Mouse (Mus musculus): ENCODE results near the gene 4933430I17Rik. TPM values are rescaled to one million over a fixed set of nuclear protein-coding genes. Genes with fewer than 3 reads are reported as not detected.

Gene 4933430I17Rik
- polyA plus RNA-seq (2017; shearing (Covaris generic)) = 0.26 TPM

GRCm38 (mm10) chr4:62524651-62525488 is at the start of gene 4933430I17Rik, which contains the start of gene Pole3:
Gene 4933430I17Rik, plus strand, starts transcription at chr4:62525369.
Gene Pole3, minus strand, starts transcription at chr4:62525068.

GRCm38 (mm10) chr4:62479937-62480708 is 45.0 kb upstream of the 4933430I17Rik start, which contains the start of gene Bspry:
Gene Bspry, plus strand, starts transcription at chr4:62480053.

GRCm38 (mm10) chr4:62503374-62503970 is 21.7 kb upstream of the 4933430I17Rik start, which contains the start of gene Hdhd3:
Gene Hdhd3, minus strand, starts transcription at chr4:62503467.

GRCm38 (mm10) chr4:62519849-62520233 is 5.3 kb upstream of the 4933430I17Rik start, which contains the start of gene Alad:
Gene Alad, minus strand, starts transcription at chr4:62519918.

GRCm38 (mm10) chr4:62559797-62560329 is 34.7 kb downstream of the 4933430I17Rik start, which contains the start of gene Rgs3:
Gene Rgs3, plus strand, starts transcription at chr4:62559847.

Other genes starting within 250 kb of the 4933430I17Rik start
- gene Fkbp15, start 164.8 kb upstream of the 4933430I17Rik start, polyA plus RNA-seq (2017; shearing (Covaris generic)) = 63.5 TPM
- 9.3 TPM for gene Slc31a1, start 164.6 kb upstream of the 4933430I17Rik start, polyA plus RNA-seq (2017; shearing (Covaris generic))
- gene Cdc26, start 116.7 kb upstream of the 4933430I17Rik start, polyA plus RNA-seq (2017; shearing (Covaris generic)) = 108 TPM
- 27.6 TPM for gene Prpf4, start 116.6 kb upstream of the 4933430I17Rik start, polyA plus RNA-seq (2017; shearing (Covaris generic))
- not detected for gene Rnf183, start 90.1 kb upstream of the 4933430I17Rik start, polyA plus RNA-seq (2017; shearing (Covaris generic))
- 0.46 TPM for gene Wdr31, start 54.5 kb upstream of the 4933430I17Rik start, polyA plus RNA-seq (2017; shearing (Covaris generic))
- gene Bspry, start 45.3 kb upstream of the 4933430I17Rik start, polyA plus RNA-seq (2017; shearing (Covaris generic)) = 3.5 TPM
- 1.1 TPM for gene Hdhd3, start 21.9 kb upstream of the 4933430I17Rik start, polyA plus RNA-seq (2017; shearing (Covaris generic))
- 62.7 TPM for gene Alad, start 5.5 kb upstream of the 4933430I17Rik start, polyA plus RNA-seq (2017; shearing (Covaris generic))
- gene Pole3, start 301 bp upstream of the 4933430I17Rik start, polyA plus RNA-seq (2017; shearing (Covaris generic)) = 27.1 TPM
- 139 TPM for gene Rgs3, start 34.5 kb downstream of the 4933430I17Rik start, polyA plus RNA-seq (2017; shearing (Covaris generic))